Mouse (Mus musculus): ENCODE results near the gene Atf5. TPM values are rescaled to one million over a fixed set of nuclear protein-coding genes. Genes with fewer than 3 reads are reported as not detected.
A peak's percentile ranks its signal among the peaks of the same experiment; 100 is the strongest.

Atf5 gene
- polyA plus RNA-seq, 1 experiment: 76.5 TPM

DNA sequence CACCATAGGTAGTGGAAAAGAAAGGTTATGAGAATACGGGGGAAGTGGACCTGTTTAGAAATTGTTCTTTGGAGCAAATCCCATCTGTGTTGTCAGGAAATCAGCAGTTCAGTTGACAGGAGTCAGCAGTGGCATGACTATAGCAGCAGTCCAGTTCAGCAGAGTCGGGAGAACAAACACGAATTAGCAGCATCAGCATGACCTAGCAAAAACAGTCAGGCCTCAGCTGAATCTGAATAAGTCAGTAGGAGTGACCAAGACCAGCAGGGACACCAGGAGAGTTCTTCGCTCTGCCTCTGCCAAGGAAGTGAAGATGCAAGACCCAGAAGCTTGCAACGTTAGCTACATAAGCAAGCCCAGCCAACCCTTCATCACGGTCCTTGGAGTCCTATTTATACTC lies 23.7 kb downstream of the Atf5 start:
- H3K27ac ChIP-seq (ENCODE audit: control insufficient read depth, insufficient read depth, low read length): no peak overlapping the region
- DNase-seq: no peak

DNA sequence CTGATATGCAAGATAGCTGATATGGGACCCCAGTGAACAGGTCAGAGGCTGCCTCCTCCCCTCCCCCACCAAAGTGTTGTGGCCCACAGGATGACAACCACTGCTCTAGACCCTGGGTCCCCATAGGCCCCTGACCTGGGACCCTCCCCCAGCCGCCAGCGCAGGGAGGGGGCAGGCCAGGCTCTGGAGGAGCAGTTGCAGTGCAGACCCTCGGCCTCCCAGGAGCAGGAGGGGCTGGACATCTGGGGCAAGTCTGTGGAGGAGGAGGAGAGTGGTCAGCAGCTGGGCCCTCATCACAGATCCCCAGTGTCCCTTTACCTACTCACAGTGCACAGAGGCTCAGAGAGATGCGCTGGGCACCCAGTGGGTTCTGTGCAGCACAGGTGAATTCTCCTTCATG lies 26.4 kb downstream of the Atf5 start:
- Histone ChIP-seq H3K4me1 (replicated peaks; ENCODE audit: control insufficient read depth, insufficient read depth, low read length) (no peaks in the 10 kb centered on the region), H3K36me3 (ENCODE audit: control insufficient read depth, insufficient read depth, low read length) (no peaks in the 10 kb centered on the region), H3K27ac (ENCODE audit: control insufficient read depth, insufficient read depth, low read length) (no peak overlapping the region), H3K27me3 (ENCODE audit: control insufficient read depth, insufficient read depth, low read length) (no peaks in the 10 kb centered on the region), H3K4me3 (ENCODE audit: control insufficient read depth, insufficient read depth, low read length) (no peak overlapping the region)
- WGBS: 74% methylated on average over 4 of the region's 4 CpGs
- TF ChIP-seq POLR2A (IDR thresholded peaks at IDR 0.05; ENCODE audit: control insufficient read depth, extremely low read depth, insufficient read depth, low read length, poor library complexity): no peak
- TF ChIP-seq CTCF (IDR thresholded peaks at IDR 0.05; ENCODE audit: borderline replicate concordance, control insufficient read depth, extremely low read depth, insufficient read depth, low read length, poor library complexity): no peak
- DNase-seq: no peak

More for the DNA sequence above, 23.7 kb downstream of the Atf5 start:
- 80% methylated on average over 6 of the region's 6 CpGs for WGBS
- Histone ChIP-seq H3K36me3 (ENCODE audit: control insufficient read depth, insufficient read depth, low read length) (no peaks in the 10 kb centered on the region), H3K4me3 (ENCODE audit: control insufficient read depth, insufficient read depth, low read length) (no peak overlapping the region), H3K27me3 (ENCODE audit: control insufficient read depth, insufficient read depth, low read length) (no peaks in the 10 kb centered on the region), H3K4me1 (replicated peaks; ENCODE audit: control insufficient read depth, insufficient read depth, low read length) (no peaks in the 10 kb centered on the region)
- TF ChIP-seq CTCF (IDR thresholded peaks at IDR 0.05; ENCODE audit: borderline replicate concordance, control insufficient read depth, extremely low read depth, insufficient read depth, low read length, poor library complexity): no peak
- no peak for TF ChIP-seq POLR2A (IDR thresholded peaks at IDR 0.05; ENCODE audit: control insufficient read depth, extremely low read depth, insufficient read depth, low read length, poor library complexity)

DNA sequence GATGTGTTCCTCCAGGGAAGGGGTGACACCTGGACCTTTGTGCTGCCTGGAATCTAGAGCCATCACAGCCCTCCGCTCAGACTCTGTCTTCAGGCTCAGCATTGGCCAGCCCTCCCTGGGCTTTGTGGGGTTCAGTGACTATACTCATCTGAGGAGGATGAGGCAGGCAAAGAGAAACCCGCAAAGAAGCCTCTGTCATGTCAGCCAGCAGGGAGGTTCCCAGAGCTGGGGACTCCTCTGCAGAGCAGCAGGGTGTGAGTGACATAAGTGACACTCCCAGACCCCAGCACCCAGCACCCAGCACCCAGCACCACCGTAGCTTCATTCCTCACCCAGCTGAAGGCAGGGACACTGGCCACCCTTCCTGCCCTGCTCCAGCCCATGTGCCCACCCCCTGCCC lies 26.9 kb downstream of the Atf5 start:
- Histone ChIP-seq H3K36me3 (ENCODE audit: control insufficient read depth, insufficient read depth, low read length) (no peaks in the 10 kb centered on the region), H3K27ac (ENCODE audit: control insufficient read depth, insufficient read depth, low read length) (no peak overlapping the region), H3K4me1 (replicated peaks; ENCODE audit: control insufficient read depth, insufficient read depth, low read length) (no peaks in the 10 kb centered on the region), H3K27me3 (ENCODE audit: control insufficient read depth, insufficient read depth, low read length) (no peaks in the 10 kb centered on the region), H3K4me3 (ENCODE audit: control insufficient read depth, insufficient read depth, low read length) (no peak overlapping the region)
- no peak for TF ChIP-seq POLR2A (IDR thresholded peaks at IDR 0.05; ENCODE audit: control insufficient read depth, extremely low read depth, insufficient read depth, low read length, poor library complexity)
- TF ChIP-seq CTCF (IDR thresholded peaks at IDR 0.05; ENCODE audit: borderline replicate concordance, control insufficient read depth, extremely low read depth, insufficient read depth, low read length, poor library complexity): no peak
- no peak for DNase-seq
- WGBS: 80% methylated on average over 3 of the region's 3 CpGs

DNA sequence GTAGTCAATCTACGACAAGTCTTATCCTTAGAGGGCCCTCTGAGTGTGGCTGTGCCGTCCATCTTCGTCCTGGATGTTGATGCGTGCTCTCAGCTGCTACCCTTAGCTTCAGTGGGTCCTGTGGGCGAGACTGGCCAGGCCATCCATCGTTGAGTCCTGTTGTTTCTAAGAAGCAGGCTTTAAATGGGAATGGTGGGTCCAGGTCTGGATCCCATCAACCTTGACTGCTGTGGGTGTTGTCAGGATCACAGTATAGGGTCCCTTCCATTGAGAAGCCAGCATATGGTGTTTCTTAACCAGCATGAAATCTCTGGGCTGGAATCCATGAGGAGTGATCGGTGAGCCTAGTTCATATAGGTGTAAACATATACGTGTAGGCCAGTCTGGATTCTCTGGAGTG lies 36.4 kb downstream of the Atf5 start:
- TF ChIP-seq CTCF (IDR thresholded peaks at IDR 0.05; ENCODE audit: borderline replicate concordance, control insufficient read depth, extremely low read depth, insufficient read depth, low read length, poor library complexity): no peak
- peaks cover 6% of the 10 kb centered on the region; the same call in 1 of the 2 replicates for H3K36me3 ChIP-seq (ENCODE audit: control insufficient read depth, insufficient read depth, low read length)
- H3K27ac ChIP-seq (ENCODE audit: control insufficient read depth, insufficient read depth, low read length): no peak overlapping the region
- DNase-seq: no peak
- H3K4me1 ChIP-seq (replicated peaks; ENCODE audit: control insufficient read depth, insufficient read depth, low read length): no peaks in the 10 kb centered on the region
- no peaks in the 10 kb centered on the region for H3K27me3 ChIP-seq (ENCODE audit: control insufficient read depth, insufficient read depth, low read length)
- no peak overlapping the region for H3K4me3 ChIP-seq (ENCODE audit: control insufficient read depth, insufficient read depth, low read length)
- WGBS: 94% methylated on average over 8 of the region's 8 CpGs

DNA sequence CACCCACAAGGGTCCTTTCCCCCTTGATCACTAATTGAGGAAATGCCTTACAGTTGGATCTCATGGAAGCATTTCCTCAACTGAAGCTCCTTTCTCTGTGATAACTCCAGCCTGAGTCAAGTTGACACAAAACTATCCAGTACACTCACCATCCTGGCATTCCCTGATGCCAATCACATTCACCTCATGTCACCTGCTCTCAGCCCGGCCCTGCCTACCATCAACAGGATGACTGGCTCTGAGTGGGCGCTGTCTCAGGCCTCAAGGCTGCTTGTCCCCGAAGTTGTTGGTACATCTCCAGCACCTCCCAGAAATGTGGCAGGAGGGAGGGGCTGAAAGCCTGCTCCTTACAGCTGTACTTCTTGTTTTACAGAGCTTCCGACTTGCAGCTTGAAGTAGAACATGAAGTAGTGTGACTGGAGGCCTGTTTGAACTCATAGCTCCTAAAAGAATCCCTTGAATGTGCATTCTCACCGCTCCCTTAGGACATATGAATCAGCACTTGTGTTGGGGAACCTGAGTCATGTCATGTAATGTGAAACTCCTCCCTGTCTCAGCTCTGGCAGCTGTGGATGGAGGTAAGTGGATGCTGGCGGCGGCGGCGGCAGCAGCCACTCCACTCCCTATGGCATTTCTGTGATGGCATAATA lies 39.5 kb downstream of the Atf5 start:
- no peak for DNase-seq
- H3K27ac ChIP-seq (ENCODE audit: control insufficient read depth, insufficient read depth, low read length): no peak overlapping the region
- H3K27me3 ChIP-seq (ENCODE audit: control insufficient read depth, insufficient read depth, low read length): no peaks in the 10 kb centered on the region
- peaks cover 12% of the 10 kb centered on the region for H3K4me1 ChIP-seq (replicated peaks; ENCODE audit: control insufficient read depth, insufficient read depth, low read length)
- 91% methylated on average over 9 of the region's 9 CpGs for WGBS
- TF ChIP-seq CTCF (IDR thresholded peaks at IDR 0.05; ENCODE audit: borderline replicate concordance, control insufficient read depth, extremely low read depth, insufficient read depth, low read length, poor library complexity): no peak
- TF ChIP-seq POLR2A (IDR thresholded peaks at IDR 0.05; ENCODE audit: control insufficient read depth, extremely low read depth, insufficient read depth, low read length, poor library complexity): no peak
- no peak overlapping the region for H3K4me3 ChIP-seq (ENCODE audit: control insufficient read depth, insufficient read depth, low read length)
- H3K36me3 ChIP-seq (ENCODE audit: control insufficient read depth, insufficient read depth, low read length): peaks cover 11% of the 10 kb centered on the region

DNA sequence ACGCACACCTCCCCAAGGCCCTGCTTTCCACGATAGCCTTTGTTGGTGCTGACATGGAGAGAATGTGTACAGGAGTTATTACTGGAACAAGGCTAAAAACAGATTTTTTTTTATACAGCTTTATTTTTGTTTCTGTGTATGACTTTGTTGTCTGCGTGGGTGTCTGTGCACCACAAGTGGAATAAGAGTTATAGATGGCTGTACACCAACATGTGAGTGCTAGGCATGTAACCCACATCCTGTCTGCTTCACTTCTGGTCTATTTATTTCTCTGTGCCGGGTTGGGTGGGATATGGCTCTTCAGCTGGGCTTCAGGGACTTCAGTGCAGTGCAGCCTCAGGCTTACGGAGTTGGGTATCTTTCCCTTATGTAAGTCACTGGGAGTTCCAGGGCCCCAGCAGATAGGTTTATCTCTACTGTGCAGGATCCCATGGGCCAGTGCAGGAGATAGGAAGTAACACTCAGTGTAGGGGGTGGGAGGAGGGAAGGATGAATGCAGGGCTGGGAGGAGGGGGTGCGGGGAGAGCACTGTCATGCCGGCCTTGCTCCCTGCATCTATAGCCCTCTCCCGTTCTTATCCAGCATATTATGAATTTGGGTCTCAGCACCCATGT lies 43.8 kb downstream of the Atf5 start:
- Histone ChIP-seq H3K27ac (ENCODE audit: control insufficient read depth, insufficient read depth, low read length) (peak overlapping the region; percentile 70; the same call in 1 of the 2 replicates), H3K4me3 (ENCODE audit: control insufficient read depth, insufficient read depth, low read length) (no peak overlapping the region), H3K36me3 (ENCODE audit: control insufficient read depth, insufficient read depth, low read length) (peaks cover 35% of the 10 kb centered on the region), H3K4me1 (replicated peaks; ENCODE audit: control insufficient read depth, insufficient read depth, low read length) (peaks cover 16% of the 10 kb centered on the region), H3K27me3 (ENCODE audit: control insufficient read depth, insufficient read depth, low read length) (no peaks in the 10 kb centered on the region)
- DNase-seq: peak; percentile 38
- TF ChIP-seq POLR2A (IDR thresholded peaks at IDR 0.05; ENCODE audit: control insufficient read depth, extremely low read depth, insufficient read depth, low read length, poor library complexity) (no peak), CTCF (IDR thresholded peaks at IDR 0.05; ENCODE audit: borderline replicate concordance, control insufficient read depth, extremely low read depth, insufficient read depth, low read length, poor library complexity) (no peak)
- 61% methylated on average over 8 of the region's 8 CpGs for WGBS

Data from thymus, adult 2 months (tissue).